Mouse (Mus musculus): ENCODE measurements around the gene Aff3.

Aff3 gene

GRCm38 (mm10) chr1:38384457-38385121, 280.2 kb downstream of the Aff3 start:
- no peak for DNase-seq

- DNase-seq = no peak
These were observed 280.7 kb downstream of the Aff3 start for GRCm38 (mm10) chr1:38384010-38384409.

GRCm38 (mm10) chr1:38382683-38383082, 282.1 kb downstream of the Aff3 start:
- DNase-seq = no peak

- DNase-seq = no peak
These were observed 286.8 kb downstream of the Aff3 start for GRCm38 (mm10) chr1:38377930-38378329.

DNA sequence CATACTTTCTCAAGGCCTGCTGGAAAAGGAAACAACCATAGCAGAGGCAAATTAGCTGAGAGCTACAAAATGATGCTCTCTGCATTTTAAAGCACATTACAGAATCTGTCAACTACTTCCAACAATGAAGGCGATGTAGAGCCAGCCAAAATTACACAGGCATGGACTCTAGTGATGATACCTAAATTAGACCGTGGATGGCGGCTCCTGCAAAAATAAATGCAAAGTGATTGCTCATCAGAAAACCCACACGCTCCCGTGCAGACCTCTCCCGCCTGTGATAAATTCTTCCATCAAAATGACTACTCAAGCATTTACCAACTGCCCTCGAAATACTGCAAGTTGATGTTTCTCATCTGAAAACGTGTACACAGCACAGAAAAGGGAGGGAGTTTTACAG, 295.6 kb downstream of the Aff3 start:
- DNase-seq = no peak

DNA sequence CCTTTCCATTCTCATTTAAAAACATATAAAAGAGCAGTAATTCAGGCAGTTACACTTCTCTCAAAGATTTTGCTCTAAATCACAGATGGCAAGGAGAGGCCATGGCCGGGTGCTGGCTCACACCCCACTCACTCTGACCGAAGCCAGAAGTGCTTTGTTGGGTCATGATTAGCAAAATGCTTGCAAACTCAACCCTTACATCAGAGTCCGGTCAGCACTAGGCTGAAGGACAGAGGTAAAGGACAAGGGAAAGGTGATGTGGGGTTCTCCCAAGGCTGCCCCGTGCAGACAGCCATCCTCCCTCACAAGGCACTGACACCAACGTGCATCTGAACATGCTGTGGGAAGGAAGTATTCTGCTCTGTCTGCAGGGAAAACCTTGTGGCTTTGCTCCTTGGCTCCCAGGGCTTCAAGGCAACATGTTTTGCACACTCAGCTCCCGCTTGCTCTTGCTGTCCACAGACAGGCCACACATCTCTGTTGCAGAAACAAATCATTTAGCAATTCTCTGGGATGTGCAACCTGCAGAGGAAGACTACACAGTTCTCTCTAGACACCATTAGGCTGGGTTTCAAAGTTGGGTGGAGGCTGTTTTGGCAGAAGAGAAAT, 296.6 kb downstream of the Aff3 start:
- DNase-seq = no peak

- DNase-seq = no peak
These were observed 297.2 kb downstream of the Aff3 start for GRCm38 (mm10) chr1:38367404-38368080.

- no peak for DNase-seq
These were observed 300.9 kb downstream of the Aff3 start for GRCm38 (mm10) chr1:38363856-38364255.

DNA sequence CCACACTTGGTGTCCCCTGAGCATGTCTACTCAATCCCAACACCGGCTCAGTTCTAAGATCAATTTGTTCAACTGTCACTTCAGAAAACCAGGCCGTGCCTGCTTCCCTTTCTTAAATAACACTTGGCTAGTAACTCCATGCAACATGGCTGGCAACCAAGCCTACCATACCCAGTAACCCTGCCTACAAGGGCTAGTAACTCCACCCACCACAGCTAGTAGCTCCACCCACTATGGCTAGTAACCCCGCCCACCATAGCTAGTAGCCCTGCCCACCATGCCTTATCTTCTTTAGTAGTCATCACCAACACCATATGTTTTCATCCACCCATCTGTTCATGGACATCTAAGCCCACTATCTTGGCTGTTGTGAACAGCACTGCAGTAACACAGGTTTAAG, 302.5 kb downstream of the Aff3 start:
- DNase-seq = no peak

GRCm38 (mm10) chr1:38358797-38359349, 305.9 kb downstream of the Aff3 start:
- no peak for DNase-seq

DNA sequence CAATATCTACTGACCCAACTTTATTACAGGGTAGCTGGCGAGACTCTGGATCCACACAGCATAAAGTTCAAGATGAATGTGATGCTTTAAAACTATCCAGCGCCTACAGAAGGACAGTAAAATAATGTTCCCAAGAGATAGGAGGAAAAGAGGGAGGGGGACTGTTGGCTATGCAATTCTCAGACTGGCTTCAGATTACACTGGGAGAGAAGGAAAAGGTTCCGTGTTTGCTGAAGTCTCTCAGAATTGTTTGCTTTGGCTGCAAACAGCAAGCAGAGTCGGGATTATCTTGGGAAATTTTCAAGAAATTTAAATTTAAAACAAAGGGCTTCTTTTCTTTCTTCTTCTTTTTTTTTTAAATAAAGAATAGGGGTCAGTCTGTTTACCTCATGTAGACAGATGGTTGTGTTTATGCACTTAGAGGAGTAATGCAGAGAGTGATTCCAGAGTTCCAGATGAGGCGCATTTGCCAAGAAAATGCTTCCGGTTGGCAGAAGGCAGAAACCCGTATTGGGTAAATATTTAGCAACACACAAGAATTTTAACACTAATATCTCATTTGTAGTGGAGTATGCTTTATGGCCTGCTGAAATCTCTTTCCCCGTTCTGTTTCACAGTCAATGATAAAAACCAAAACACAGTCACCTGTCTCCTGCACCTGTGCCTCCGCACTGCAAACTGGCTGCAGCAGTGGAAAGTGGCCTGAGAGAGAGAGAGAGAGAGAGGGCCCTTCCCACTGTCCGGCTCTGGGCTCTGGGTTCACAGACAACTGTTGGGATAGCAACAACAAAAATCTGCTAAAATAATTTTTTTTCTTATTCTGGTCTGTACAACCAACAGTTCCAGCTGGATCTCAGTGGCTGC, 306.6 kb downstream of the Aff3 start:
- peak in 1 of 2 experiments; percentile 15 for DNase-seq

- no peak for DNase-seq
These were observed 310.2 kb downstream of the Aff3 start for GRCm38 (mm10) chr1:38354585-38354984.

DNA sequence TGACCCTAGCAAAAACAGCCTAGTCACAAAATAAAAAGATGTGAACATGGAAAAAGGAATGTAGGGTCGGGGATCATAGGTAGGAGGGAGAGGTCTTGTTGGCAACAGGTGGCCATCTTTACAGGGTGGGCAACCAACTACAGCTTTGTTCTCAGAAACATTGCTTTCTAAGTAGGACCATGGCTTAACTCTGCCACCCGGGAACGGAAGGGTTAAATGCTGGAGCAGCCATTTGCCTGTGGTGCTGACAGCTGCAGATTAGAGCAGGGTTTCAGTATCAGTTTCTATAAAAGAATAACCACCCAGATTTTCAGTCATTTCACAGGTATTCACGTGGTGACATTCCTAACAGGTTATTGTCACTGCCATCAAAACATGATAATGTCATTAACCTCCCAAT, 317.4 kb downstream of the Aff3 start:
- DNase-seq = no peak

GRCm38 (mm10) chr1:38334206-38334605, 330.5 kb downstream of the Aff3 start:
- no peak for DNase-seq

DNA sequence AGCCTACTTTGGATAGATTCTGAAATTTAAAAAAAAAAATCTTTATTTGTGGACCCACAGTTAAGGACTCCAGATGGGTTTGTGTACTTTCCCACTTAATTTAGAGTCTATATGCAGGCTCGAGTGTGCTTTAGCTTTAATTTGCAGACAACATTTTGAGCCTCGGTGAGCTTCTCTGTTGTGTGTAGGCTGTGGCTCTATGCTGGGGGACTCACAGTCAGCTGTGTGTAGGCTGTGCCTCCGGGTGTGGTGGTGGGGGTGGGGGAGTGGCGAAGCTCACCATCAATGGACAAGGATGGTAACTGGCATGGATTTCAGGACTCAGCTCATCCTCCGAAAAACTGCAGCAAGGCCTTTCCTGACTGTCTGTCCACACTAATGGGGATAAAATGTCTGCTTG, 331.8 kb downstream of the Aff3 start:
- no peak for DNase-seq

DNA sequence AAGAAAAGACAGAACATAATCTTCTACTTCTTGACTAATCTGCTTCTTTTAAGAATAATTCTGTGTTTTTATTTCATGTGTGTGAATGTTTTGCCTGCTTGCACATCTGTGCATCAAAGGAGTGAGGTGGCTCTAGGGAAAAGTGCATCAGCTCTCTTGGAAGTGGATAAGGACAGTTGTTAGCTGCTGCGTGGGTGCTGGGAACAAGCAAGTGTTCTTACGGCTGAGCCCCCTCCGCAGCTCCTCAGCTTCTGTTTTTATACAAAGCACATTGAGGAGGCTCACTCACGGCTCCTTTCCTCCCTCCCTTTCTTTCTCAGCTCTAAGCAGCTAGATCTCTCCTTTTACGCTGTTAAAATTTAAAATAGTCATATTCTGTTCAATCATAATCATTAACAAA, 340.5 kb downstream of the Aff3 start:
- no peak for DNase-seq

GRCm38 (mm10) chr1:38321861-38322260, 342.9 kb downstream of the Aff3 start:
- DNase-seq = no peak

DNA sequence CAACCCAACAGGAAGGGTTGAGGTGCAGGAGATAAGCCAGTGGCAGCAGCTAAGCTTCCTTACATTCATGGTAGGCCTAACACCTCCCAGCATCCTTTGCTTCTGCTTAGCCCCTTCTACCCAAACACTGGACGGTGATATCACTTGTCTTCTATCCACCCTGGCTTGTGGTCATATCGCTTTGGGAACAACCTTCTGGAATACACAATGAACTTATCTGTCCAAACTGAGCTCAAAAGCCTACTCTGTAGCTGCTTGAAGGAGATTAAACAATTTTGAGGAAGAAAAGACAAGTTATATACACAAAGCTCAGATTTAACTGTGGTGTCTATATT, 343.8 kb downstream of the Aff3 start:
- DNase-seq = no peak

DNA sequence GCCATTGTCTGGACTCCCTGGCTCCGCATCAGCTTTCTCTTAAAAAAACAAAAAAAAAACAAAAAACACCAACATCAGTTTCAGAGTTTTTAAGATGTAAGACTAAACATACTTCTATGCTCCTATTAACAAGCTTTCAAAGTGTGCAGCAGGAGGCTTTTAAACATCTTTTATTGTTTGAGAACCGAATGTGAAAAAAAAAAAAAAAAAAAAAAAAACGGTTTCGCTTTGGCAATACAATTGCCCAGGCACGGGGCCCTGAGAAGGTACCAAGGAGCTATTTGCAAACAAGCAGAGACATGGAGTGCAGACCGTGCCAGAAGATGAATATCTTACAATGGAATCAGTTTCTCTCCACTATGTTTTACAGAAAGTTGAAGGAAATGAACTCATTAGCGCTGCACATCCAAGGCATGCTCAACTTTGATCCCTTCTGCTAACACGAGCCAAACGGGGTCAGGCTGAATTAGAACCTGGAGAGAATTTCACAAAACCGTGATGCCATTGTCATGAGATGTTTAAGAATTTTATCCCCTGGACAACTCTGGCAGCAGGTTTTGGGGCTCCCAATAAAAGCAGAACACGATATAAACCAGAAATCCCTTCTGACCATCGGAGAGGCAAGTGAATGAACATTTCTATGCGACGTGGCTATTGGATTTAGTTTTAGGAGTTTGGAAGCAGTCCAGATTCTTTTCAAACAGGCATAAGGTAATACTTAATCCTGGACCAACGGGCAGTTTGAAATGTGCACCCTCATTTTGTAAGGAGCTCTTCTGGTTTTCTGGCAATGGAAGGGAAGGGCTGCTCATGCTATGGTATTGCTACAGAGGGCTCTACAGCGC, 344.4 kb downstream of the Aff3 start:
- no peak for DNase-seq

- DNase-seq = no peak
These were observed 346.1 kb downstream of the Aff3 start for GRCm38 (mm10) chr1:38318614-38319013.

- no peak for DNase-seq
These were observed 348.8 kb downstream of the Aff3 start for GRCm38 (mm10) chr1:38315992-38316391.

- no peak for DNase-seq
These were observed 354.3 kb downstream of the Aff3 start for GRCm38 (mm10) chr1:38310496-38310895.
